Mouse (Mus musculus): ENCODE data around the gene Eif1. TPM values are rescaled to one million over a fixed set of nuclear protein-coding genes. Genes with fewer than 3 reads are reported as not detected.
"Not testable (repeated sequence)": the region's sequence is repeated elsewhere in the genome, so short reads cannot be mapped to it uniquely, and the experiment has no call there.

Eif1 gene
- total RNA-seq, 2 experiments from 2014 or later, result 389 to 1,886 TPM

DNA sequence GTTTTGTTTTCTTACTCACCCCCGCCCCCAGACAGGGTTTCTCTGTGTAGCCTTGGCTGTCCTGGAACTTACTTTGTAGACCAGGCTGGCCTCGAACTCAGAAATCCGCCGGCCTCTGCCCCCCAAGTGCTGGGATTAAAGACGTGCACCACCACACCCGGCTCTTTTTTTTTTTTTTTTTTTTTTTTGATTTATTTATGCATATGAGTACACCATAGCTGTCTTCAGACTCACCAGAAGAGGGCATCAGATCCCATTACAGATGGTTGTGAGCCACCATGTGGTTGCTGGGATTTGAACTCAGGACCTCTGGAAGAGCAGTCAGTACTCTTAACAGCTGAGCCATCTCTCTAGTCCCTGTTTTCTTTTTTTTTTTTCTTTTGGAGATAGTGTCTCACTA lies 11.0 kb upstream of the Eif1 start:
- ATAC-seq (replicated peaks; ENCODE audit: low FRiP score, poor library complexity, severe bottlenecking), result not testable (repeated sequence)

- no peak for ATAC-seq (replicated peaks; ENCODE audit: low FRiP score, poor library complexity, severe bottlenecking)
These were observed 8.0 kb upstream of the Eif1 start for GRCm38 (mm10) chr11:100311656-100312055.

DNA sequence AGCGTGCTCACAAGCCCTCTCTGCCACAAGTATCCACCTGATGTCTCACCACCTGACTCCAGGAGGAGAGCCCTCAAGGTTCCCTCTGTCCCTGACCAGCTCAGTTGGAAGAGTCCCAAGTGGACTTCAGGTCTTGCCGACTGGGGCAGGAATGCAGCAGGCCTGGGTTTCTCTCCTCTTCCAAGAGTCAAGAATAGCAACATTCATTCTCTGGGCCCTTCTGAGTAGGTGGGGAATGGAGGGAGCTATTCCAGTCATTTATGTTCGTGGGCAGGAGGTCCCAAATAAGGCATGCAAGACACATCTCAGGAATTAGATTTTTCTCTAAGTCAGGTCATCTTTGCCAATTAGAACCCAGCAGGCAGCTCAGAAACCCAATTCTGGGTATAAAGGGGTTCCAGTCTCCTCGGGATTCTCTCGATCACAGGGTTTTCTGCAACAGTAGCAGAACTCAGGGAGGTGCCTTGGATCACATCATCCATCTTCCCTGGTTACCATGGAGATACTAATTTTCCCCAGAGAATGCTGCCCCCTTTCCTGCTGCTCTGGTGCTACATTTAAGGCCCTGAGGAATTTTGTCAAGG lies 7.5 kb upstream of the Eif1 start:
- no peak for ATAC-seq (replicated peaks; ENCODE audit: low FRiP score, poor library complexity, severe bottlenecking)

GRCm38 (mm10) chr11:100313424-100313823 lies 6.3 kb upstream of the Eif1 start:
- no peak for ATAC-seq (replicated peaks; ENCODE audit: low FRiP score, poor library complexity, severe bottlenecking)

DNA sequence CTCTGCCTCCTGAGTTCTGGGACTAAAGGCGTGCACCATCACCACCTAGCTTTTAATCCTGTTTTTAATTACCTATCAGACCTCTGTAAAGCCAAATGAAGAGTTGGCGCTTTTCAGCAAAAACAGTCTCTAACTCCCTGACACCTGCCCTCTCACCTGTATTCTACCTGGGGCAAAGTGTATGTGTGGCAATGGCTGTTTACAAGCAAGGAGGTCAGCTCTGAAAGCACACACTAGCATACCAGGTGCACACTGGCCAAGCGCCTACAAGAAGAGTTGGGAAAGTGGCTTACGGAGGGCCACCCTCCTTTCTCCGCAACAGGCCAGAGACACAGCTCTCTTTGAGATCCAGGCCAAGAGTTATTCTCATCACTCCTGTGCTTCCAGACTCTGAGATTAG lies 4.2 kb upstream of the Eif1 start:
- no peak for ATAC-seq (replicated peaks; ENCODE audit: low FRiP score, poor library complexity, severe bottlenecking)

DNA sequence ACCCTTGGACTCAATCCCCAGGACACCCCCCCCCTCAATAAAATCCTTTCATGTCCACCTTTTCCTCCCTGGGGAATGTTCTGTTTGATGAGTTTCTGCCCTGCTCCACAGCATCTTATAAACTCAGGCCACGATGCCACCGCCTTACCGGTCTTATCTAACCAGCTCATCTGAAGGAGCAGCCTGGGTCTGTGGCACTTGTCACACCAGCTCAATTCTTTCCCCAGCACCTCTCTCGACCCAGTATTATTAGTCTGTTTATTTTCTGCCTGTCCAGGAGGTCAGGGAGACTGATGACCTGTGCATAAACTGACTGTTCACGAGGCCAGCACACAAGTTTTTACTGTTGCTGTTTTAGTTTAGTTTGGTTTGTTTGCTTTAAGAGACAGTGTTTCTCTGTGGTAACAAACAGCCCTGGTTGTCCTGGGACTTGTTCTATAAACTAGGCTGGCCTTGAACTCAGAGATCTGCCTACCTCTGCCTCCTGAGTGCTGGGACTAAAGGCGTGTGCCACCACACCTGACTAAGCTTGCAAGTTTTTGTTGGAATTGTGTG lies 1.8 kb upstream of the Eif1 start:
- ATAC-seq (replicated peaks; ENCODE audit: low FRiP score, poor library complexity, severe bottlenecking), result peak; percentile 47; the same call in 1 of the 2 replicates

DNA sequence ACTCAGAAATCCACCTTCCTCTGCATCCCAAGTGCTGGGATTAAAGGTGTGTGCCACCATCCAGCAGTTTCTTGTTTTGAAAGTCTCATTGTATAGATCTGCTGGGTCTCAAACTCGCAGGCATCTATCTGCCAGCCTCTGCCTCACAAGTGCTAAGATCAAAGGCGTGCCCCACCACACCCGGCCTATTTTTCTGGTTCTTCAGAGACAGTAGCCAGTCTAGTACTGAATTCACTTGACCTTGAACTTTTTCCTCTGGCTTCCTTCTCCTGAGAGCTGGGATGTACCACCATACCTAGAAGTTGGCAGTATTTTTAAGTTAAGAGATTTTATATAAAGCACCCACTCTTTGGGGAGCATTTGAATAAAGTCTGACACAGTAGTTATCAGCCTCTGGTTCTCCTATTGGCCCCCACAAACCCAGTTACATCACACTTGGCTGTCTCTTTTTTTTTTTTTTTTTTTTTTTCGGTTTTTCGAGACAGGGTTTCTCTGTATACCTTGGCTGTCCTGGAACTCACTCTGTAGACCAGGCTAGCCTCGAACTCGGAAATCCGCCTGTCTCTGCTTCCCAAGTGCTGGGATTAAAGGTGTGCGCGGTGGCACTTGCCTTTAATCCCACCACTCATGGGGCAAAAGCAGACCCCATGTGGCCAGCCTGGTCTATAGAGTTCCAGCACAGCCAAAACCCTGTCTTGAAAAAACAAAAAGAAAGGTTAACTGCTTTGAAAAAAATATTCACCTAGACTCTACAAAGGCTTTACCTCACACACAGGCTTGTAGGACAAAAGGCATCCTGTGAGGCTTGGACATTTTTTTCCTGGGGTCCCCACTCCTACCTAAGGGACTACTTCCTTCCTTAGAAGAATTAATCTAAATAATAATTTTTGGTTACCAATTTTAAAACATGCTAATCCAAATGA lies 895 bp upstream of the Eif1 start:
- peak; percentile 50 for ATAC-seq (replicated peaks; ENCODE audit: low FRiP score, poor library complexity, severe bottlenecking)

GRCm38 (mm10) chr11:100320172-100320630 lies 516 bp downstream of the Eif1 start:
- ATAC-seq (replicated peaks; ENCODE audit: low FRiP score, poor library complexity, severe bottlenecking), result peak; percentile 82

DNA sequence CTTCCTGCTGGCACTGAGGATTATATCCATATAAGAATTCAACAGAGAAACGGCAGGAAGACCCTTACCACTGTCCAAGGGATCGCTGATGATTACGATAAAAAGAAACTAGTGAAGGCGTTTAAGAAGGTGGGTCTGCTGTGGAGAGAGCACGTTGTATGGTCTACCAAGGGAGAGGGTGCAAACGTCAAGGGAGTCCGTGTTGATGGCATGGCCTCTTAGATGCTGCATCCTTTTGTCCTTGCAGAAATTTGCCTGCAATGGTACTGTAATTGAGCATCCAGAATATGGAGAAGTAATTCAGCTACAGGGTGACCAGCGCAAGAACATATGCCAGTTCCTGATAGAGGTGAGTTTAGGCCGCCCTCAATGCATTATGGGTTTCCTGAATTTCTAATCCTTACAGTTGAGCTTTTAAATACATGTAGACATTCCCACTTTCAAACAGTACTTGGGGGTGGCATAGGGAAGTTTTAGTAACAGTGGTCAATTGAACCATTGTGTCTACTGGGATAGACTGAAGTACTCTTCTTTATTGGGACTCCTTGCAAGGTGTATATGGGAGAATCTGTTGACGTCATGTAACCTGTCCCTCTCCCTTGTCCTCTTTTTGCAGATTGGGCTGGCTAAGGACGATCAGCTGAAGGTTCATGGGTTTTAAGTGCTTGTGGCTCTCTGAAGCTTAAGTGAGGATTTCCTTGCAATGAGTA lies 1.2 kb downstream of the Eif1 start:
- ATAC-seq (replicated peaks; ENCODE audit: low FRiP score, poor library complexity, severe bottlenecking), result not testable (repeated sequence)

GRCm38 (mm10) chr11:100321479-100322305 lies 2.0 kb downstream of the Eif1 start:
- not testable (repeated sequence) for ATAC-seq (replicated peaks; ENCODE audit: low FRiP score, poor library complexity, severe bottlenecking)

DNA sequence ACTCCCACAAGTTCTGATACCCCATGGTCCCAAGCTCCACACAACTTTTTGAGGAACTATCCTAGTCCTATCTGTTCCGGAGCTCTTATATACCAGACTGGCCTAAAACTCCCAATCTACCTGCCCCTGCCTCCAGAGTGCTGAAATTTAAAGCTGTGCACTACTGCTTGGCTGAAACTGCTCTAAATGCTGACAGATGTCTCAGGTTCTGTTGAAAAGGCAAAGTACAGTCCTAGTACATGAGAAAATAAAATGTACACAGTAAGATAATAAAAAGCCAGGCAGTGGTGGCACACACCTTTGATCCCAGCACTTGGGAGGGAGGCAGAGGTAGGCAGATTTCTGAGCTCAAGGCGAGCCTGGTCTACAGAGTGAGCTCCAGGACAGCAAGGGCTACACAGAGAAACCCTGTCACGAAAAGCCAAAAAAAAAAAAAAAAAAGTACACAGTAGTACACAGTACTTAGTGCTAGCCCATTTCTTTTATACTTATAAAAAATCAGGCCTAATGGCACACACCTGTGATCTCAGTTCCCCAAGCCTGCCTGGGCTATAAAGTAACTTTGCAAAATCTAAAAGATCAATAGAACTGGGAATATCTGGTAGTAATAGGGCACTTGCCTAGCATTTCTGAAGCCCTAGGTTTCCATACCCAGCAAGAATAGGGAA lies 3.0 kb downstream of the Eif1 start:
- ATAC-seq (replicated peaks; ENCODE audit: low FRiP score, poor library complexity, severe bottlenecking), result no peak

- ATAC-seq (replicated peaks; ENCODE audit: low FRiP score, poor library complexity, severe bottlenecking), result no peak
These were observed 3.9 kb downstream of the Eif1 start for GRCm38 (mm10) chr11:100323578-100323977.

DNA sequence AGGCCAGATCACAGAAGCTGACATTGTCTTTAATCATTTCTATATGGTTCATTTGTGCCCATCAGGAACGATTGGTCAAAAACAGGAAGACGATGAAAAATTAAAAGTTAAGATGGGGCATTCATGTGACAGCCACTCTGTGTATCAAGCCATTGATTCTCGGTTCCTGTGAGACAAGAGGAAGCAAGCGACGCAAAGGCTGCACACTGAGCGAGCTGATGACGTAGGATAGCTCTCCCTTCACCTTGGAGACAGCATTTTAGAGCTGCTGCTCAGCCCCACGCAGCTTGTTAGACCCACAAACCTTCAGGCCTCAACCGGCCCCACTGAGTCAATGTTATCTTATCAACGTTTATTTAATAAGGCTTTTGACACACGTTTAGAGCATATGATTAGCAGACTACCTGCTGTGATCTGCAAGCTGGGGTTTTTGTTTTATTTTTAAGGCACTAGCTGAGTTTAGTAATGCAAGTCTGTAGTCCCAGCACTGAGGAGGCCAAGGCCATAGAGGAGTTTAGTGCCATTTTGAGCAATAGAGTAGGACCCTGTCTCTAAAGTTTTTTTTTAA lies 5.5 kb downstream of the Eif1 start:
- ATAC-seq (replicated peaks; ENCODE audit: low FRiP score, poor library complexity, severe bottlenecking), result no peak

GRCm38 (mm10) chr11:100327316-100327715 lies 7.6 kb downstream of the Eif1 start:
- no peak for ATAC-seq (replicated peaks; ENCODE audit: low FRiP score, poor library complexity, severe bottlenecking)

GRCm38 (mm10) chr11:100327761-100328160 lies 8.1 kb downstream of the Eif1 start:
- no peak for ATAC-seq (replicated peaks; ENCODE audit: low FRiP score, poor library complexity, severe bottlenecking)

GRCm38 (mm10) chr11:100330235-100330634 lies 10.6 kb downstream of the Eif1 start:
- no peak for ATAC-seq (replicated peaks; ENCODE audit: low FRiP score, poor library complexity, severe bottlenecking)

DNA sequence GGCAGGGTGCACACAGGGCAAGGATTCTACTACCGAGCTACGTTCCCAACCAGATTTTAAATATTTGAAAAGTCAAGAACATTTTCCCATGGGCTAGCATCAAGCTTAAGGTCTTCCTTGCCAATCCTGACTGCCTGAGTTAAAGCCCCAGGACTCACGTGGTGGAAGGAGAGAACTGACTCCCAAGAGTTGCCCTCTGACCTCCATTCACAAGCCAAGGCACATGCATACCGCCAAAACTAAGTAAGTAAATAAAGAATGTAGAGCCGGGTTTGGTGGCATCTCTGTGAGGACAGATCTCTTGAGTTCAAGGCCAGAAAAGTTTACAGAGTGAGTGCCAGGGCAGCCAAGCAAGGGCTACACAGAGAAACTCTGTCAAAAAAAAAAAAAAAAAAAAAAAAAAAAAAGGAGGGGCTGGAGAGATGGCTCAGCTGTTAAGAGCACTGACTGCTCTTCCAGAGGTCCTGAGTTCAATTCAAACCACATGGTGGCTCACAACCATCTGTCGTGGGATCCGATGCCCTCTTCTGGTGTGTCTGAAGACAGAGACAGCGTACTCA lies 11.2 kb downstream of the Eif1 start:
- not testable (repeated sequence) for ATAC-seq (replicated peaks; ENCODE audit: low FRiP score, poor library complexity, severe bottlenecking)

All from erythroid progenitor cell, adult 5-6 weeks (primary cell).